ENCODE assay signal across 13 mouse cellular contexts in the genomic region with DNA sequence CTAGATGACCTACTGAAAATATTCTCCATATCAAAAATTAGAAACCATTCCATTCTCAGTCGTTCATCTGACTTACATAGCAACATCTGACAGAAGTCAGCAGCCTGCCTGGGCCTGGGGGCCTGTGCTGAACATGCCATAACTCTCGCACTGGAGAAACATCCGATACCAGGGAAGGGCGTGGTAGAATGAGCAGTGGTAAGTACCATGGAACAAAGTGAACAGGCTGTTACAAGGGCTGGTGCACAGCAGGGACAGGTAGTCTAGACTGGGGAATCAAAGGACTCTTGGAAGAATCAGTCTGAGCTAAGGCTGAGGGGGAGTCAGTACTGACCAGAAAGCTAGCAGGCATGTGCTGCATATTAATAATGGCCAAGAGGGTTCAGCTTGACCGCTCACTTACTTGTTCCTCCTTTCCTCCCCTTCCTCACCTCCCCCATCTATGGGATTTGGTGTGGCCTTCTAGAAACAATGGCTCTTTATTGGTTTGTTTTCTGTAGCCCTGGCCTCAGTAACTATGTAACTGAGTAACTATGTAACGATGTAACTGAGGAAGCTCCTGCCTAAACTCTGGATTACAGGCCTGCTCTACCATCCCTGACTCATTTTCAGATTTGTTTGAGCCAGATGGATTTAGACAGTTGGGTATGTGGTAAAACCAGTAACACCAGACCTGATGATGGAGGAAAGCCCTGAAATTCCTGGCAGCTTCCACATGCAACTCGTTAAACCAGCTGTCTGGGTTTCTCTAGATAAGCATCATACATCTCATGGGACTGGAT. TPM values are rescaled to one million over a fixed set of nuclear protein-coding genes. Genes with fewer than 3 reads are reported as not detected.
DNase-seq lines count a peak whose midpoint lies in the region; ATAC-seq and TF ChIP-seq lines count a peak whose summit lies in the region.
"Had no signal": no experiment of that assay in that cellular context is flagged by ENCODE, and none has a peak within 500 bp of the region (broad histone marks: within the 10 kb centered on the region; RNA-seq: fewer than 3 reads in every experiment).

No protein-coding gene starts in this region.

- H3K36me3 ChIP-seq in hindbrain, postnatal 0 days (ENCODE audit: insufficient read depth, low read length): no peaks in the 10 kb centered on the region
- H3K36me3 ChIP-seq in hindbrain, embryonic 14.5 days (replicated peaks; ENCODE audit: control insufficient read depth, insufficient read depth): no peaks in the 10 kb centered on the region
- H3K36me3 ChIP-seq: hindbrain, embryonic 15.5 days had no signal

- TF ChIP-seq CTCF in hindbrain, postnatal 0 days (IDR thresholded peaks at IDR 0.05; ENCODE audit: low read depth): no peak

- 0 out of 2 replicates have a peak, but pooled peaks have one; percentile 12 for ATAC-seq in hindbrain, postnatal 0 days
- no peak for ATAC-seq in hindbrain, embryonic 14.5 days (ENCODE audit: low FRiP score)

- H3K27ac ChIP-seq in hindbrain, postnatal 0 days: no peak overlapping the region
- no peak overlapping the region for H3K27ac ChIP-seq in hindbrain, embryonic 14.5 days
- H3K27ac ChIP-seq: hindbrain, embryonic 15.5 days had no signal

- DNase-seq in hindbrain, postnatal 0 days (ENCODE audit: low spot score): no peak
- DNase-seq in hindbrain, embryonic 14.5 days (ENCODE audit: low spot score): no peak
- peak; percentile 57 for DNase-seq in urinary bladder, postnatal 14 days (ENCODE audit: low spot score)
- DNase-seq in urinary bladder, postnatal 10 days (ENCODE audit: low spot score): no peak
- DNase-seq in large intestine, adult 2 months (ENCODE audit: low read depth, low spot score): peak; percentile 56
- no peak for DNase-seq in adrenal gland, postnatal 4 days (ENCODE audit: low spot score in 2 of 2)
- DNase-seq in gastrocnemius, postnatal 36 days: no peak
- DNase-seq in thymus, postnatal 10 days (ENCODE audit: low spot score in 2 of 2): no peak
- DNase-seq: left cerebral cortex, postnatal 4 days; lung, postnatal 36 days; thymus, adult 18-20 months had no signal

- no peak overlapping the region for H3K4me3 ChIP-seq in hindbrain, postnatal 0 days (ENCODE audit: low read length)
- no peak overlapping the region for H3K4me3 ChIP-seq in hindbrain, embryonic 14.5 days (replicated peaks; ENCODE audit: low read length)
- H3K4me3 ChIP-seq: hindbrain, embryonic 15.5 days had no signal

- H3K9me3 ChIP-seq in hindbrain, postnatal 0 days (ENCODE audit: low read length): no peaks in the 10 kb centered on the region
- no peaks in the 10 kb centered on the region for H3K9me3 ChIP-seq in hindbrain, embryonic 14.5 days (ENCODE audit: control insufficient read depth, low read length)
- H3K9me3 ChIP-seq: hindbrain, embryonic 15.5 days had no signal

- no peaks in the 10 kb centered on the region for H3K4me1 ChIP-seq in hindbrain, postnatal 0 days (ENCODE audit: insufficient read depth, low read length)
- no peaks in the 10 kb centered on the region for H3K4me1 ChIP-seq in hindbrain, embryonic 14.5 days (replicated peaks; ENCODE audit: control insufficient read depth, insufficient read depth, low read length)
- H3K4me1 ChIP-seq: hindbrain, embryonic 15.5 days had no signal

- no peak overlapping the region for H3K4me2 ChIP-seq in hindbrain, postnatal 0 days (ENCODE audit: low read depth, low read length)
- no peak overlapping the region for H3K4me2 ChIP-seq in hindbrain, embryonic 14.5 days (replicated peaks)
- H3K4me2 ChIP-seq: hindbrain, embryonic 15.5 days had no signal

- WGBS in hindbrain, postnatal 0 days: 58% methylated on average over 7 of the region's 7 CpGs
- WGBS in hindbrain, embryonic 14.5 days: 71% methylated on average over 7 of the region's 7 CpGs
- WGBS in large intestine, adult 2 months: 31% methylated on average over 7 of the region's 7 CpGs

- H3K27me3 ChIP-seq in hindbrain, postnatal 0 days (ENCODE audit: insufficient read depth, low read length): no peaks in the 10 kb centered on the region
- H3K27me3 ChIP-seq in hindbrain, embryonic 14.5 days (ENCODE audit: control insufficient read depth, insufficient read depth, low read length): no peaks in the 10 kb centered on the region
- H3K27me3 ChIP-seq: CH12.LX; hindbrain, embryonic 15.5 days had no signal

- intact Hi-C loops in gastrocnemius, postnatal 36 days (cut with DNase I): no loop called here

- no peak overlapping the region for H3K9ac ChIP-seq in hindbrain, postnatal 0 days (replicated peaks; ENCODE audit: low read length)
- no peak overlapping the region for H3K9ac ChIP-seq in hindbrain, embryonic 14.5 days
- H3K9ac ChIP-seq: hindbrain, embryonic 15.5 days had no signal

RNA-seq across cellular contexts. Expression of gene Sdr9c7, which starts 26.5 kb away (rescaled TPM):
- not detected in 2 replicates for total RNA-seq in hindbrain, postnatal 0 days (2014; rRNA removed)
- not detected in 2 replicates for polyA plus RNA-seq in hindbrain, postnatal 0 days (2015; fragmentation: Nextera tagmentation; extraction: Ambion mirVana)
- polyA plus RNA-seq in hindbrain, embryonic 14.5 days (2014; fragmentation: Nextera tagmentation; extraction: Ambion mirVana): not detected in 2 replicates
- 0.04 and 0.19 TPM in 2 replicates for polyA plus RNA-seq in large intestine, adult 2 months (2012; rRNA removed)
- total RNA-seq in adrenal gland, postnatal 4 days (2021): under 1 TPM in 1 of 2 experiments, not detected in 1; 0.25 TPM
- total RNA-seq in gastrocnemius, postnatal 36 days (2021): not detected
- total RNA-seq: CH12.LX; left cerebral cortex, postnatal 4 days had no signal
- polyA plus RNA-seq: hindbrain, embryonic 15.5 days had no signal

RNA-seq across cellular contexts. Expression of gene Rdh7, which starts 36.2 kb away (rescaled TPM):
- total RNA-seq in hindbrain, postnatal 0 days (2014; rRNA removed): not detected in 2 replicates
- not detected in 2 replicates for polyA plus RNA-seq in hindbrain, postnatal 0 days (2015; fragmentation: Nextera tagmentation; extraction: Ambion mirVana)
- polyA plus RNA-seq in hindbrain, embryonic 14.5 days (2014; fragmentation: Nextera tagmentation; extraction: Ambion mirVana): not detected in 2 replicates
- 4.1 and 38.5 TPM in 2 replicates for polyA plus RNA-seq in large intestine, adult 2 months (2012; rRNA removed)
- 10 to 100 TPM in 1 of 2 experiments, under 1 TPM in 1; 0.95 to 46.8 TPM for total RNA-seq in adrenal gland, postnatal 4 days (2021)
- total RNA-seq in gastrocnemius, postnatal 36 days (2021): not detected
- total RNA-seq: CH12.LX; left cerebral cortex, postnatal 4 days had no signal
- polyA plus RNA-seq: hindbrain, embryonic 15.5 days had no signal

RNA-seq across cellular contexts. Expression of gene Rdh16f2, which starts 58.5 kb away (rescaled TPM):
- total RNA-seq in hindbrain, postnatal 0 days (2014; rRNA removed): not detected in 2 replicates
- polyA plus RNA-seq in hindbrain, postnatal 0 days (2015; fragmentation: Nextera tagmentation; extraction: Ambion mirVana): not detected in 2 replicates
- not detected in 2 replicates for polyA plus RNA-seq in hindbrain, embryonic 14.5 days (2014; fragmentation: Nextera tagmentation; extraction: Ambion mirVana)
- 0.68 and 2.2 TPM in 2 replicates for polyA plus RNA-seq in large intestine, adult 2 months (2012; rRNA removed)
- under 1 TPM; 0.82 to 0.90 TPM for total RNA-seq in adrenal gland, postnatal 4 days (2021)
- total RNA-seq in gastrocnemius, postnatal 36 days (2021): not detected
- total RNA-seq: CH12.LX; left cerebral cortex, postnatal 4 days had no signal
- polyA plus RNA-seq: hindbrain, embryonic 15.5 days had no signal

Comparison
In these comparisons a context has a peak if more than half of its experiments do, and no peak if none do; other contexts are left out.
1. DNase-seq: peak in urinary bladder, postnatal 14 days (single experiment) and large intestine, adult 2 months (single experiment); none in hindbrain, postnatal 0 days (single experiment), hindbrain, embryonic 14.5 days (single experiment), urinary bladder, postnatal 10 days (single experiment), adrenal gland, postnatal 4 days (0 of 2), gastrocnemius, postnatal 36 days (0 of 2) and thymus, postnatal 10 days (0 of 2).